Comparison of ENCODE assay signal across 20 mouse cellular contexts in the genomic region with DNA sequence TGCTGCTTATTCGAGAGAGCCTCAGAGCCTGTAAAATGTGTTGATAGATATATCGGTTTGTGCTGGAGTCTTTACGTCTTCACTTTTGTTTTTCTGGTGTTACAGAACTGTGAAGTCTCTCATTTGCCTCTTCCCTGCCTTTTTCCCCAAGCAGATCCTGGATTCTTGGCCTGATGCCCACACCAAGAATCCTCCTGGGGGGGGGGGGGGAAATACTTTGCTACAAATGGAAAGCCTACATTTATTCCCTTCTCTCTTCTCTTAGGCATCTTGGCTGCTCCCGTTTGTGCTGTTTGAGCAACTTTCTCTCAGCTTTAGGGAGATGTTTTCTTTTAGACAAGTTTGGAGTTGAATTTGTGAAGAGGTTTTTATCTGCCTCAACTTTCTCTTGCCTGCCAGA.
DNase-seq lines count a peak whose midpoint lies in the region; ATAC-seq and TF ChIP-seq lines count a peak whose summit lies in the region.
"Had no signal": no experiment of that assay in that cellular context is flagged by ENCODE, and none has a peak within 500 bp of the region (broad histone marks: within the 10 kb centered on the region; RNA-seq: fewer than 3 reads in every experiment).

No protein-coding gene starts in this region.

- peak overlapping the region; percentile 4; the same call in 1 of the 2 replicates for H3K27ac ChIP-seq in heart, embryonic 15.5 days
- no peak overlapping the region for H3K27ac ChIP-seq in limb, embryonic 14.5 days (replicated peaks; ENCODE audit: low read depth, low read length)
- H3K27ac ChIP-seq in limb, embryonic 10.5 days, result no peak overlapping the region
- H3K27ac ChIP-seq in lung, postnatal 0 days (ENCODE audit: low read length), result no peak overlapping the region
- H3K27ac ChIP-seq: embryonic facial prominence, embryonic 10.5 days; forebrain, embryonic 13.5 days; hindbrain, embryonic 13.5 days; hindbrain, postnatal 0 days had no signal

- DNase-seq in heart, adult 18-20 months, result no peak
- peak; percentile 25 for DNase-seq in limb, embryonic 14.5 days (ENCODE audit: low spot score)
- DNase-seq in limb, embryonic 10.5 days (ENCODE audit: low spot score), result no peak
- peak; percentile 19 for DNase-seq in lung, postnatal 10 days
- no peak for DNase-seq in lung, postnatal 0 days (ENCODE audit: low spot score)
- DNase-seq: adrenal gland, postnatal 14 days; cerebellum, adult 18-20 months; cerebellum, adult 9-11 months; forebrain, postnatal 0 days; gastrocnemius, postnatal 36 days; heart, adult 11 months had no signal

- no peak overlapping the region for H3K9ac ChIP-seq in heart, embryonic 15.5 days
- no peak overlapping the region for H3K9ac ChIP-seq in limb, embryonic 14.5 days (ENCODE audit: low read depth, low read length, severe bottlenecking)
- H3K9ac ChIP-seq in lung, postnatal 0 days (replicated peaks; ENCODE audit: low read depth), result no peak overlapping the region
- H3K9ac ChIP-seq: forebrain, embryonic 13.5 days; forebrain, postnatal 0 days; hindbrain, embryonic 13.5 days had no signal

- WGBS in heart, embryonic 15.5 days, result 47% methylated on average over 4 of the region's 4 CpGs
- 60% methylated on average over 4 of the region's 4 CpGs for WGBS in limb, embryonic 14.5 days
- 90% methylated on average over 4 of the region's 4 CpGs for WGBS in limb, embryonic 10.5 days
- 46% methylated on average over 4 of the region's 4 CpGs for WGBS in lung, postnatal 0 days

- no peak for TF ChIP-seq POLR2A in limb, embryonic 14.5 days (IDR thresholded peaks at IDR 0.05; ENCODE audit: borderline replicate concordance, extremely low read depth, insufficient read depth, insufficient read length)

- H3K4me1 ChIP-seq in heart, embryonic 15.5 days (replicated peaks), result peaks cover 10% of the 10 kb centered on the region
- H3K4me1 ChIP-seq in limb, embryonic 14.5 days (ENCODE audit: control insufficient read depth, insufficient read depth, low read length), result no peaks in the 10 kb centered on the region
- no peaks in the 10 kb centered on the region for H3K4me1 ChIP-seq in limb, embryonic 10.5 days
- peaks cover 6% of the 10 kb centered on the region; the same call in 1 of the 2 replicates for H3K4me1 ChIP-seq in lung, postnatal 0 days (ENCODE audit: insufficient read depth, low read depth, low read length)
- H3K4me1 ChIP-seq: embryonic facial prominence, embryonic 10.5 days; forebrain, embryonic 13.5 days; hindbrain, embryonic 13.5 days had no signal

- no peaks in the 10 kb centered on the region for H3K27me3 ChIP-seq in heart, embryonic 15.5 days
- no peaks in the 10 kb centered on the region for H3K27me3 ChIP-seq in limb, embryonic 14.5 days (ENCODE audit: control insufficient read depth, insufficient read depth, low read length)
- no peaks in the 10 kb centered on the region for H3K27me3 ChIP-seq in limb, embryonic 10.5 days (ENCODE audit: low read depth, poor library complexity, severe bottlenecking)
- H3K27me3 ChIP-seq in lung, postnatal 0 days (replicated peaks; ENCODE audit: insufficient read depth, low read length), result no peaks in the 10 kb centered on the region
- H3K27me3 ChIP-seq: CH12.LX; forebrain, embryonic 13.5 days; hindbrain, embryonic 13.5 days had no signal

- no peak; the same call in 1 of the 2 replicates for ATAC-seq in heart, embryonic 15.5 days (replicated peaks; ENCODE audit: insufficient number of reproducible peaks, insufficient read depth, low FRiP score, low read depth)
- ATAC-seq in limb, embryonic 14.5 days (ENCODE audit: low FRiP score, low read depth), result peak; percentile 23; the same call in 1 of the 2 replicates
- ATAC-seq in lung, postnatal 0 days, result no peak
- ATAC-seq: activated CD4-positive, CD25-positive, alpha-beta regulatory T cell, adult 4 months; forebrain, embryonic 13.5 days; forebrain, postnatal 0 days; hindbrain, postnatal 0 days; Patski had no signal

- no peak overlapping the region for H3K4me2 ChIP-seq in heart, embryonic 15.5 days
- H3K4me2 ChIP-seq in limb, embryonic 14.5 days (replicated peaks; ENCODE audit: low read depth, low read length, severe bottlenecking), result no peak overlapping the region
- H3K4me2 ChIP-seq in lung, postnatal 0 days (replicated peaks; ENCODE audit: low read depth, low read length), result no peak overlapping the region
- H3K4me2 ChIP-seq: forebrain, embryonic 13.5 days; heart, embryonic 11.5 days; hindbrain, embryonic 13.5 days had no signal

- no peak for TF ChIP-seq EP300 in lung, postnatal 0 days (IDR thresholded peaks at IDR 0.05)

- H3K36me3 ChIP-seq in heart, embryonic 15.5 days, result no peaks in the 10 kb centered on the region
- no peaks in the 10 kb centered on the region for H3K36me3 ChIP-seq in limb, embryonic 14.5 days (ENCODE audit: control insufficient read depth, insufficient read depth, low read length)
- H3K36me3 ChIP-seq in limb, embryonic 10.5 days, result no peaks in the 10 kb centered on the region
- no peaks in the 10 kb centered on the region for H3K36me3 ChIP-seq in lung, postnatal 0 days (ENCODE audit: insufficient read depth, low read length)
- H3K36me3 ChIP-seq: embryonic facial prominence, embryonic 10.5 days; hindbrain, embryonic 13.5 days had no signal

- TF ChIP-seq CTCF in lung, postnatal 0 days (IDR thresholded peaks at IDR 0.05), result no peak

- H3K4me3 ChIP-seq in heart, embryonic 15.5 days, result no peak overlapping the region
- no peak overlapping the region for H3K4me3 ChIP-seq in limb, embryonic 14.5 days (replicated peaks; ENCODE audit: low read length)
- H3K4me3 ChIP-seq in limb, embryonic 10.5 days, result no peak overlapping the region
- no peak overlapping the region for H3K4me3 ChIP-seq in lung, postnatal 0 days (ENCODE audit: low read depth, low read length)
- H3K4me3 ChIP-seq: embryonic facial prominence, embryonic 10.5 days; forebrain, embryonic 13.5 days; hindbrain, embryonic 13.5 days had no signal

- no peaks in the 10 kb centered on the region for H3K9me3 ChIP-seq in heart, embryonic 15.5 days (replicated peaks)
- no peaks in the 10 kb centered on the region for H3K9me3 ChIP-seq in limb, embryonic 14.5 days (ENCODE audit: control insufficient read depth, low read length)
- no peaks in the 10 kb centered on the region for H3K9me3 ChIP-seq in limb, embryonic 10.5 days (replicated peaks)
- no peaks in the 10 kb centered on the region for H3K9me3 ChIP-seq in lung, postnatal 0 days (ENCODE audit: low read length)
- H3K9me3 ChIP-seq: embryonic facial prominence, embryonic 10.5 days; forebrain, embryonic 13.5 days; hindbrain, embryonic 13.5 days had no signal

Comparison
In these comparisons a context has a peak if more than half of its experiments do, and no peak if none do; other contexts are left out.
1. DNase-seq: peak in limb, embryonic 14.5 days (single experiment) and lung, postnatal 10 days (single experiment); none in heart, adult 18-20 months (0 of 2), limb, embryonic 10.5 days (single experiment) and lung, postnatal 0 days (single experiment).